Mouse (Mus musculus) adrenal gland, postnatal 14 days (tissue): ENCODE measurements around the gene Hadha. TPM values are rescaled to one million over a fixed set of nuclear protein-coding genes. Genes with fewer than 3 reads are reported as not detected.
A peak's percentile ranks its signal among the peaks of the same experiment; 100 is the strongest.

Experiments
- DNase-seq: peaks from one replicate; pipeline ENCODE4 v3.0.0; 2021; ENCODE audit warnings: mixed read lengths
- long read RNA-seq, 2 experiments: library from polyadenylated mRNA; stranded (forward); transcript quantifications; one replicate each; pipeline ENCODE4 v2.0.0; 2021
- total RNA-seq: library from RNA; stranded (reverse); gene quantifications from 2 replicates; pipeline ENCODE4 v1.2.3, GENCODE M21; 2021

Gene Hadha
- total RNA-seq = 813 and 814 TPM in 2 replicates
- long read RNA-seq, experiment 1, full-length matches to known transcripts = 394 of 504 reads
- long read RNA-seq, experiment 1, partial matches to known transcripts = 90 of 504 reads
- long read RNA-seq, experiment 1, other reads (novel, unspliced or antisense) = 20 of 504 reads
- long read RNA-seq, experiment 2, full-length matches to known transcripts = 320 of 457 reads
- long read RNA-seq, experiment 2, partial matches to known transcripts = 119 of 457 reads
- long read RNA-seq, experiment 2, other reads (novel, unspliced or antisense) = 18 of 457 reads

- peak; percentile 97 for DNase-seq
Measured at GRCm38 (mm10) chr5:30154474-30155394, at the start of gene Hadha, which contains the start of gene Hadhb. Gene Hadha, minus strand, starts transcription at chr5:30155162. Gene Hadhb, plus strand, starts transcription at chr5:30155248.

DNA sequence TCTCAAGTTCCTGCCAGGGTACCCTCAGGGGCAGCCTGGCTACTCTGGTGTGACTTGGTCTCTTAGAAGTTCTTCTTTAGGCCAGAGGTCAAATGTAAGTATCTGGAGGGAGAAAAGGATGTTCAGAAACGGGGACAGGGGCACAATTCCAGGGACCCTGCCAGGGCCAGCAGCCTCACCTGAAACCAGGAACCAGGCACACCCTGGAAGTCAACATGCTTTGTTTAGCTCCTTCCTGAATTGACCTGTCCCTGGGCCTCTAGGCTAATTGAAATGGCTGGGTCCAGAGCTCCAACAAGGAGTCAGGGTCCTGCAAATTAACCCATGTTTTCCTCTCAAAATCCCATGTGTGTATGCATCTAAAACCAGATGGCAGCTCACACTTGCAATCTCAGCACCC is 49.5 kb upstream of the Hadha start:
- no peak for DNase-seq

- no peak for DNase-seq
Measured at GRCm38 (mm10) chr5:30203216-30203885, 48.4 kb upstream of the Hadha start.

GRCm38 (mm10) chr5:30202221-30202620 is 47.3 kb upstream of the Hadha start:
- no peak for DNase-seq

DNA sequence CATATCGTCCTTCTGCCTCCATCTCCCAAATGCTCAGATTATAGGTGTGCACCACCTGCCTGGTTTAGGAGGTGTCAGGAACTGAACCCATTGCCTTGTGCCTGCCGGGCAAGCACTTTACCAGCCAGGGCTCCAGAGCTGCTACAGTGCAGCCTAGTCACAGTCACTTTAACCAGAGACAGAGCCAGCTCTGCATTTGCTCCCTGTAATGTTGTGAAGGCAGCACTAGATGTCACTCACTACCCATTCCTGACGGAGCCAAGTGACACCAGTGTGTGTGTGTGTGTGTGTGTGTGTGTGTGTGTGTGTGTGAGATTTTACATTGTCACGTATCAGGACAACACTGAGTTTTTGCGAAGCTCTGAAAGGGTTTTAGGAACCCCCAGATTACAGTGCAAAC is 46.6 kb upstream of the Hadha start:
- peak; percentile 66 for DNase-seq

DNA sequence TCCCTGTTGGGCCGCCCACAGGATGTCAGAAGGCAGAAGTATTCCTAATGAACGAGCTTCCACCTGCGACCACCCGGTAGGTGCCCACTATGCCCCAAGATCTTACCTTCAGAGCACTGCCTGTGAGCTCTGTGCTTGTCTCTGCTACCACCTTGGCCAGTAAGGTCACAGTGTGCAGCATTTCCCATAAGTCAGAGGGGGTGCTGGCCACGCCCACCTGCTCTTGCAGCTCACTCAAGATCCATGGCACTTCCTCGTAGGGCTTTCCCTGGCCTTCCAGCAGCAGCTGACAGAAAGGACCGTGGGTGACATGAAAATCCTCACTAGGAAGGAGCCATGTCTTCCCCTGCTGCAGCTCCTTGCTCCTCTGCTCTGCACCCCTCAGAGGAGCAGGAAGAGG is 43.3 kb upstream of the Hadha start:
- no peak for DNase-seq

DNA sequence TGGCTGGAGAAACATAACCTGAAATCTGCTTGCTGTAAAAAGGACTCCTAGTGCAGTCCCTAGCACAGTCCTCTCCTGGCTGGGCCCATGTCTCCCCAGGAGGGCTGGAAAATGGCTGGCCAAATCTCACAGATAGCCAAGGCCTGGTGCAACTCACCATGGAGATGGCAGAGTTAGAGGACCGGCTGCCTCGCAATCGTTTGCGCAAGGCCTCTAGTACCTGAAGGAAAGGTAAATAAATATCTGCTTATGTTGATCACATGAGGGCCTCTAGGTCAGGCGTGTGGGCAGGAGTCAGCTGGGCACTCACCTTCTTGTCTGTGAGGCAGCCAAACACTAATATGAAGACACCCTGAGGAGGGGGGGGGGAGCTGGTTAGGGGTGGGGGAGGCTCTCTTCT is 40.4 kb upstream of the Hadha start:
- DNase-seq = no peak

DNA sequence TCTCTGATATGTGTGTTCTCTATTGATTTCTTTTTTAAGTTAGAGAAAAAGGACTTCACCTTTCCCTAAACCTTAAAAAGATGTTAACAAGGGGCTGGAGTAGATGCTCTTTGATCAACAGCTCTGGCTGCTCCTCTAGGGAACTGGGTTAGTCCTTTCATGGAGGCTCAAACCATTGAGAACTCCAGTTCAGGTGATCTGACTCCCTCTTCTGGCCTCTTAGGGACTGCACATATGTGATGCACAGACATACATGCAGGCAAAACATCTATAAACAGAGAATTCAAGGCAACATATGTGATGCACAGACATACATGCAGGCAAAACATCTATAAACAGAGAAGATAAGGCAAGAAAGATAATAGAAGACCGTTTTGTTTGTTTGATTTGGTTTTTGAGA is 37.5 kb upstream of the Hadha start:
- DNase-seq = no peak

- no peak for DNase-seq
Measured at GRCm38 (mm10) chr5:30187687-30188485, 32.9 kb upstream of the Hadha start.

- DNase-seq = no peak
Measured at GRCm38 (mm10) chr5:30175811-30176210, 20.8 kb upstream of the Hadha start.

DNA sequence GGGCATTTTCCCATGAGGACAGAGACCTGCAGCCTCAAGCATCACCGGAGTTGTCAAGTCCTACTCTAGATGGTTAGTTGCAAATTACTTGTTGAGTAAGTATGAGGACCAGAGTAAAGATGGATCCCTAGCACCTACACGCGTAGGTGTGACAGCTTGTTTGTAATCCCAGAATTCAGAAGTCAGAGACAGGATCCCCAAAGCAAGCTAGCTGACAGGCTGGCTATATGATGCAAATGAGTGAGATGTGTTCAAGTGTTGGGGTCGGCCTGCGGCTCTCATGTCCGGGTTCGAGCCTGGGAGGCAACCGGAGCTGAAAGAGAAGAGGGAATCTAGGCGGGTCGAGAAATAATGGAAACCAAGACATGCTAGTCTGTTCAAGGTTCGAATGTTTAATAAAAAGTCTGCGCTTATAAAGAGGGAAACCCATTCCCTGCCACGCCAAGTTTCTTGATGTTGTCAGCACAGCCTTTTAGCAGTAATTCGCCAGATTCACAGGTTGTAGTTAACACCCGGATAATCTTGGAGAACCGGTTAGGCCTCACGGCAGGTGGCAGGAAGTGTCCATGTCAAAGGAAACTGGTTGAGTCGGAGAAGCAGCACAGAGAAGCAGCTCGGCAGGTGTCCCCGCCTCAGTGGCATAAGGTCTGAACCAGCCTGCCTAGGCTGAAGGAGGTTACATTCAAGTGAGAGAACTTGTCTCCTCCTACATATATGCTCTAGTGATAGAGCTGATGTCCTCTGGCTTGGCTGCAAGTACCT is 18.1 kb upstream of the Hadha start:
- DNase-seq = no peak

- DNase-seq = peak; percentile 32
Measured at GRCm38 (mm10) chr5:30172115-30172514, 17.2 kb upstream of the Hadha start.

DNA sequence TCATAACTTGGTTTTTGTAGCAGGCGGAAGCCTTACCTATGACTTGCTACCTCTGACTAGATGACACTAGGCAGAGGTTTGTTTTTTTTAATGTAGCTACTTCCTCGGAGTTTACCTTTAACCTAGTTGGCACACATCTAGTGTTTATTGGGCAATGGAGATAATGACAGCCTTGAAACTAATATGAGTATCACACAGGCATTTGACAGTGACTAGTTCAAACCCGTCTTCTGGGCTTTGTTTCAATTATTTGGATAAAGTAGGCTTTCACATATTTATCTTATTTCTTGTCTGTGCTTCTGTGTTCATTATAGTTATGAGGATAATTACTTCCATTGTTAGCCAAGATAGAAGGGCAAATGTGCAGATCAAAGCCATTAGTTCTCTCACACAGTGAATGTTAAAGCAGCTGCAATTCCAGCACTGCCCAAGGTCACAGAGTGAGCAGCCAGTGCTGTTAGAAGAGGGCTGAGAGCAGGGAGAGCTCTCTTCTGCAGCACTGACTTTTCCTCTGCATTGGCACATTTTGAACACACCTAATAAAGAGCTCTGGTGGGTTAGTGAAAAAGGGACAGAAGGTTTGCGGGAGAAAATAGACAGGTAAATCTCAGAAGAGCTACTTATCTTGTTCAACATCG is 15.5 kb upstream of the Hadha start:
- peak; percentile 55 for DNase-seq

GRCm38 (mm10) chr5:30165234-30165946 is 10.4 kb upstream of the Hadha start:
- DNase-seq = no peak

- DNase-seq = no peak
Measured at GRCm38 (mm10) chr5:30162339-30162738, 7.4 kb upstream of the Hadha start.

GRCm38 (mm10) chr5:30161836-30162235 is 6.9 kb upstream of the Hadha start:
- no peak for DNase-seq

GRCm38 (mm10) chr5:30159601-30160000 is 4.6 kb upstream of the Hadha start:
- DNase-seq = peak; percentile 15

GRCm38 (mm10) chr5:30155821-30156629 is 1.1 kb upstream of the Hadha start:
- DNase-seq = peak; percentile 5

DNA sequence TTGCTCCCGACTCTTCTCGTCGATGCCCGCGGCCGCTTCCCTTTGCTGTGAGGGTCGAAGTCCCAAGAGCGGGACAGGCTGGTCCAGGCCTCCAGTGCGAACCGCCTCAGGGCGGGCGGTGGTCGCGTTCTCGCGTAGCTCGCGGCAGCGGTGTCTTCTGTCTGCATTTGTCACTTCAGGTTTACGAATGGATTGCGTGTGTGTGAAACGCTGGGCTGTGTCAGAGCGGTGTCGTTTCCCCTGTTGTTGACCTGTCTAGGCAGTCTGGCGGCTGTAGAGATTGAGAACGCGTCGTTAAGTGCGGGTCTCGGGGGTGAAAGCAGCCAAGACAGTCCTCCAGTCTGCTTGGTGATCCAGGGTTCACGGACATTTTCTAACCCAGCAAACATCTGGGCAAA is 432 bp upstream of the Hadha start:
- DNase-seq = no peak
